Mouse (Mus musculus): ENCODE data around the gene Ccdc141.

GRCm38 (mm10) chr2:77170633-77171105 is at the start of gene Ccdc141:
- TF ChIP-seq POLR2A (IDR thresholded peaks at IDR 0.05; ENCODE audit: extremely low read depth, insufficient read depth, low read length), result no peak
- TF ChIP-seq CTCF (IDR thresholded peaks at IDR 0.05; ENCODE audit: extremely low read depth, insufficient read depth, low read length), result no peak

All from cortical plate, adult 2 months (tissue).